Mouse (Mus musculus): ENCODE data around the gene Plekha7.
A peak's percentile ranks its signal among the peaks of the same experiment; 100 is the strongest.

Plekha7 gene

GRCm38 (mm10) chr7:116181444-116181946, 126.7 kb downstream of the Plekha7 start:
- DNase-seq, result no peak

- peak; percentile 44 for DNase-seq
Observed at GRCm38 (mm10) chr7:116178916-116179315, 129.3 kb downstream of the Plekha7 start.

- no peak for DNase-seq
Observed at GRCm38 (mm10) chr7:116172774-116173173, 135.4 kb downstream of the Plekha7 start.

- no peak for DNase-seq
Observed at GRCm38 (mm10) chr7:116169426-116169825, 138.8 kb downstream of the Plekha7 start.

GRCm38 (mm10) chr7:116168224-116168623, 140.0 kb downstream of the Plekha7 start:
- no peak for DNase-seq

GRCm38 (mm10) chr7:116164232-116164631, 143.9 kb downstream of the Plekha7 start:
- DNase-seq, result no peak

GRCm38 (mm10) chr7:116161544-116161943, 146.6 kb downstream of the Plekha7 start:
- DNase-seq, result peak; percentile 44

GRCm38 (mm10) chr7:116156894-116157143, 151.4 kb downstream of the Plekha7 start:
- DNase-seq, result no peak

- DNase-seq, result no peak
Observed at GRCm38 (mm10) chr7:116156072-116156893, 151.9 kb downstream of the Plekha7 start.

GRCm38 (mm10) chr7:116153781-116154368, 154.3 kb downstream of the Plekha7 start:
- DNase-seq, result no peak

GRCm38 (mm10) chr7:116149568-116149967, 158.6 kb downstream of the Plekha7 start:
- DNase-seq, result no peak

GRCm38 (mm10) chr7:116147114-116147513, 161.1 kb downstream of the Plekha7 start:
- DNase-seq, result no peak

- DNase-seq, result peak; percentile 20
Observed at GRCm38 (mm10) chr7:116145030-116145429, 163.1 kb downstream of the Plekha7 start.

- DNase-seq, result no peak
Observed at GRCm38 (mm10) chr7:116137671-116138070, 170.5 kb downstream of the Plekha7 start.

- no peak for DNase-seq
Observed at GRCm38 (mm10) chr7:116137149-116137548, 171.0 kb downstream of the Plekha7 start.

- DNase-seq, result peak; percentile 21
Observed at GRCm38 (mm10) chr7:116134413-116135292, 173.5 kb downstream of the Plekha7 start.

GRCm38 (mm10) chr7:116132078-116132477, 176.1 kb downstream of the Plekha7 start:
- peak; percentile 87 for DNase-seq

GRCm38 (mm10) chr7:116131390-116131789, 176.8 kb downstream of the Plekha7 start:
- peak; percentile 34 for DNase-seq

GRCm38 (mm10) chr7:116129374-116129773, 178.8 kb downstream of the Plekha7 start:
- no peak for DNase-seq

GRCm38 (mm10) chr7:116128286-116128685, 179.9 kb downstream of the Plekha7 start:
- no peak for DNase-seq

GRCm38 (mm10) chr7:116127052-116127451, 181.1 kb downstream of the Plekha7 start:
- no peak for DNase-seq

GRCm38 (mm10) chr7:116125671-116126070, 182.5 kb downstream of the Plekha7 start:
- DNase-seq, result no peak

GRCm38 (mm10) chr7:116124057-116124456, 184.1 kb downstream of the Plekha7 start:
- DNase-seq, result no peak
